Mouse (Mus musculus): Measurements from ENCODE around the gene Afg1l. TPM values are rescaled to one million over a fixed set of nuclear protein-coding genes. Genes with fewer than 3 reads are reported as not detected.

Afg1l gene
- polyA plus RNA-seq, 1 experiment from 2014 or later, result 7.9 TPM

GRCm38 (mm10) chr10:42476774-42477475, 1.4 kb downstream of the Afg1l start:
- ATAC-seq (ENCODE audit: insufficient number of reproducible peaks, low FRiP score, low TSS enrichment, low read depth), result no peak
- Histone ChIP-seq H3K27me3 (no peaks in the 10 kb centered on the region), H3K4me1 (peaks cover 11% of the 10 kb centered on the region), H3K9me3 (replicated peaks) (no peaks in the 10 kb centered on the region), H3K27ac (replicated peaks) (peak overlapping the region; percentile 89; the same call in 1 of the 2 replicates), H3K4me2 (replicated peaks) (peak overlapping the region; percentile 86), H3K36me3 (0 out of 2 replicates have a peak, but pooled peaks cover 4% of the 10 kb centered on the region), H3K4me3 (replicated peaks) (no peak overlapping the region), H3K9ac (no peak overlapping the region)
- WGBS, result 92% methylated on average over 10 of the region's 10 CpGs

- Histone ChIP-seq H3K36me3 (peaks cover 10% of the 10 kb centered on the region; the same call in 1 of the 2 replicates), H3K4me1 (peaks cover 11% of the 10 kb centered on the region), H3K9ac (no peak overlapping the region), H3K27ac (replicated peaks) (no peak overlapping the region), H3K9me3 (replicated peaks) (no peaks in the 10 kb centered on the region), H3K4me2 (replicated peaks) (no peak overlapping the region), H3K27me3 (no peaks in the 10 kb centered on the region), H3K4me3 (replicated peaks) (no peak overlapping the region)
- no peak for ATAC-seq (ENCODE audit: insufficient number of reproducible peaks, low FRiP score, low TSS enrichment, low read depth)
- WGBS, result 55% methylated on average over 6 of the region's 6 CpGs
These were observed 3.3 kb downstream of the Afg1l start for GRCm38 (mm10) chr10:42474946-42475514.

GRCm38 (mm10) chr10:42464805-42465204, 13.6 kb downstream of the Afg1l start:
- 81% methylated on average over 14 of the region's 14 CpGs for WGBS
- Histone ChIP-seq H3K36me3 (peaks cover 2% of the 10 kb centered on the region; the same call in 1 of the 2 replicates), H3K4me1 (no peaks in the 10 kb centered on the region), H3K4me3 (replicated peaks) (no peak overlapping the region), H3K4me2 (replicated peaks) (no peak overlapping the region), H3K27me3 (no peaks in the 10 kb centered on the region), H3K9me3 (replicated peaks) (no peaks in the 10 kb centered on the region), H3K9ac (no peak overlapping the region), H3K27ac (replicated peaks) (no peak overlapping the region)
- no peak for ATAC-seq (ENCODE audit: insufficient number of reproducible peaks, low FRiP score, low TSS enrichment, low read depth)

- H3K4me2 ChIP-seq (replicated peaks), result no peak overlapping the region
- H3K27ac ChIP-seq (replicated peaks), result no peak overlapping the region
- WGBS, result 47% methylated on average over 5 of the region's 5 CpGs
These were observed 14.1 kb downstream of the Afg1l start for GRCm38 (mm10) chr10:42464224-42464623.

GRCm38 (mm10) chr10:42457557-42458191, 20.7 kb downstream of the Afg1l start:
- Histone ChIP-seq H3K4me3 (replicated peaks) (no peak overlapping the region), H3K27ac (replicated peaks) (0 out of 2 replicates have a peak overlapping the region, but pooled peaks have one; percentile 7)

More at GRCm38 (mm10) chr10:42464224-42464623, 14.1 kb downstream of the Afg1l start:
- no peak overlapping the region for H3K4me3 ChIP-seq (replicated peaks)
- H3K9me3 ChIP-seq (replicated peaks), result 0 out of 2 replicates have a peak, but pooled peaks cover 4% of the 10 kb centered on the region
- ATAC-seq (ENCODE audit: insufficient number of reproducible peaks, low FRiP score, low TSS enrichment, low read depth), result no peak
- H3K4me1 ChIP-seq, result no peaks in the 10 kb centered on the region
- no peak overlapping the region for H3K9ac ChIP-seq
- peaks cover 8% of the 10 kb centered on the region; the same call in 1 of the 2 replicates for H3K36me3 ChIP-seq
- no peaks in the 10 kb centered on the region for H3K27me3 ChIP-seq

GRCm38 (mm10) chr10:42455981-42456380, 22.4 kb downstream of the Afg1l start:
- Histone ChIP-seq H3K27ac (replicated peaks) (0 out of 2 replicates have a peak overlapping the region, but pooled peaks have one; percentile 48), H3K4me2 (replicated peaks) (no peak overlapping the region), H3K9me3 (replicated peaks) (0 out of 2 replicates have a peak, but pooled peaks cover 4% of the 10 kb centered on the region), H3K36me3 (peaks cover 9% of the 10 kb centered on the region; the same call in 1 of the 2 replicates), H3K4me3 (replicated peaks) (no peak overlapping the region), H3K9ac (no peak overlapping the region), H3K27me3 (no peaks in the 10 kb centered on the region), H3K4me1 (peaks cover 14% of the 10 kb centered on the region)
- 51% methylated on average over 5 of the region's 5 CpGs for WGBS
- no peak for ATAC-seq (ENCODE audit: insufficient number of reproducible peaks, low FRiP score, low TSS enrichment, low read depth)

More at GRCm38 (mm10) chr10:42457557-42458191, 20.7 kb downstream of the Afg1l start:
- 67% methylated on average over 9 of the region's 9 CpGs for WGBS
- H3K27me3 ChIP-seq, result no peaks in the 10 kb centered on the region
- peaks cover 14% of the 10 kb centered on the region for H3K4me1 ChIP-seq
- no peak for ATAC-seq (ENCODE audit: insufficient number of reproducible peaks, low FRiP score, low TSS enrichment, low read depth)
- no peak overlapping the region for H3K9ac ChIP-seq
- peaks cover 9% of the 10 kb centered on the region; the same call in 1 of the 2 replicates for H3K36me3 ChIP-seq
- 0 out of 2 replicates have a peak, but pooled peaks cover 4% of the 10 kb centered on the region for H3K9me3 ChIP-seq (replicated peaks)
- H3K4me2 ChIP-seq (replicated peaks), result no peak overlapping the region

- peaks cover 14% of the 10 kb centered on the region for H3K4me1 ChIP-seq
- no peak overlapping the region for H3K9ac ChIP-seq
- H3K4me2 ChIP-seq (replicated peaks), result no peak overlapping the region
- WGBS, result 80% methylated on average over 6 of the region's 6 CpGs
- H3K27ac ChIP-seq (replicated peaks), result no peak overlapping the region
- no peaks in the 10 kb centered on the region for H3K27me3 ChIP-seq
- H3K9me3 ChIP-seq (replicated peaks), result 0 out of 2 replicates have a peak, but pooled peaks cover 4% of the 10 kb centered on the region
- peaks cover 6% of the 10 kb centered on the region; the same call in 1 of the 2 replicates for H3K36me3 ChIP-seq
- H3K4me3 ChIP-seq (replicated peaks), result no peak overlapping the region
- no peak for ATAC-seq (ENCODE audit: insufficient number of reproducible peaks, low FRiP score, low TSS enrichment, low read depth)
These were observed 23.7 kb downstream of the Afg1l start for GRCm38 (mm10) chr10:42454690-42455089.

- H3K4me2 ChIP-seq (replicated peaks), result no peak overlapping the region
- WGBS, result 49% methylated on average over 11 of the region's 11 CpGs
These were observed 24.1 kb downstream of the Afg1l start for GRCm38 (mm10) chr10:42454266-42454665.

GRCm38 (mm10) chr10:42449672-42450071, 28.7 kb downstream of the Afg1l start:
- Histone ChIP-seq H3K4me1 (0 out of 2 replicates have a peak, but pooled peaks cover 8% of the 10 kb centered on the region), H3K9me3 (replicated peaks) (no peaks in the 10 kb centered on the region), H3K36me3 (no peaks in the 10 kb centered on the region), H3K9ac (no peak overlapping the region), H3K27ac (replicated peaks) (no peak overlapping the region), H3K27me3 (no peaks in the 10 kb centered on the region), H3K4me2 (replicated peaks) (no peak overlapping the region), H3K4me3 (replicated peaks) (no peak overlapping the region)
- ATAC-seq (ENCODE audit: insufficient number of reproducible peaks, low FRiP score, low TSS enrichment, low read depth), result no peak
- WGBS, result 69% methylated on average over 3 of the region's 4 CpGs

More at GRCm38 (mm10) chr10:42454266-42454665, 24.1 kb downstream of the Afg1l start:
- Histone ChIP-seq H3K9me3 (replicated peaks) (0 out of 2 replicates have a peak, but pooled peaks cover under 1% of the 10 kb centered on the region), H3K27me3 (no peaks in the 10 kb centered on the region), H3K27ac (replicated peaks) (no peak overlapping the region), H3K36me3 (peaks cover 2% of the 10 kb centered on the region; the same call in 1 of the 2 replicates), H3K4me1 (peaks cover 14% of the 10 kb centered on the region), H3K9ac (no peak overlapping the region), H3K4me3 (replicated peaks) (no peak overlapping the region)
- ATAC-seq (ENCODE audit: insufficient number of reproducible peaks, low FRiP score, low TSS enrichment, low read depth), result no peak

- Histone ChIP-seq H3K27ac (replicated peaks) (no peak overlapping the region), H3K4me3 (replicated peaks) (no peak overlapping the region), H3K36me3 (no peaks in the 10 kb centered on the region), H3K27me3 (no peaks in the 10 kb centered on the region), H3K4me2 (replicated peaks) (no peak overlapping the region), H3K9ac (no peak overlapping the region), H3K4me1 (0 out of 2 replicates have a peak, but pooled peaks cover 8% of the 10 kb centered on the region), H3K9me3 (replicated peaks) (no peaks in the 10 kb centered on the region)
- WGBS, result 54% methylated on average over 7 of the region's 7 CpGs
- ATAC-seq (ENCODE audit: insufficient number of reproducible peaks, low FRiP score, low TSS enrichment, low read depth), result no peak
These were observed 30.0 kb downstream of the Afg1l start for GRCm38 (mm10) chr10:42448371-42448770.

- H3K4me1 ChIP-seq, result 0 out of 2 replicates have a peak, but pooled peaks cover 8% of the 10 kb centered on the region
- no peak overlapping the region for H3K27ac ChIP-seq (replicated peaks)
- H3K4me3 ChIP-seq (replicated peaks), result no peak overlapping the region
- H3K9me3 ChIP-seq (replicated peaks), result no peaks in the 10 kb centered on the region
- no peak for ATAC-seq (ENCODE audit: insufficient number of reproducible peaks, low FRiP score, low TSS enrichment, low read depth)
- H3K4me2 ChIP-seq (replicated peaks), result no peak overlapping the region
- no peaks in the 10 kb centered on the region for H3K36me3 ChIP-seq
- H3K9ac ChIP-seq, result no peak overlapping the region
- 66% methylated on average over 9 of the region's 9 CpGs for WGBS
- H3K27me3 ChIP-seq, result no peaks in the 10 kb centered on the region
These were observed 32.2 kb downstream of the Afg1l start for GRCm38 (mm10) chr10:42446145-42446544.
